Mouse (Mus musculus): ENCODE results near the gene Gpsm3.
A peak's percentile ranks its signal among the peaks of the same experiment; 100 is the strongest.

Gene Gpsm3

DNA sequence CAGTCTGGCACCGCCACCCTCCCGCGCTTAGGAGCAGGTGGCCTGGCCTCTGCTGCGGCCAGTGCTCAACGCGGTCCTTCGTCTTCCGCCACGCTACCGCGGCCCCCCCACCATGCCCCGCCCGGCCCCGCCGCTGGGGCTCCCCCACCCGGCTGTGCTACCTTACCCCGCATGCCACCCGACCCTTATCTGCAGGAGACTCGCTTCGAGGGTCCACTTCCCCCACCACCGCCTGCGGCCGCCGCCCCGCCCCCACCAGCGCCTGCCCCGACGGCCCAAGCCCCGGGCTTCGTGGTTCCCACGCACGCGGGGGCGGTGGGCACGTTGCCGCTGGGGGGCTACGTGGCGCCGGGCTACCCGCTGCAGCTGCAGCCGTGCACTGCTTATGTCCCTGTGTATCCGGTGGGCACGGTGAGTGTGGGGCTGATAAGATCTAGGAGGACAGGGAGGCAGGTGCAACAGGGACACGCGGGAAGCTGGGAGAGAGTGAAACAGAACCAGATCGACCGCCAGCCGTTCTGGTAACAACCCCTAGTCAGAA is 41.2 kb downstream of the Gpsm3 start:
- DNase-seq (ENCODE audit: low spot score), result no peak

DNA sequence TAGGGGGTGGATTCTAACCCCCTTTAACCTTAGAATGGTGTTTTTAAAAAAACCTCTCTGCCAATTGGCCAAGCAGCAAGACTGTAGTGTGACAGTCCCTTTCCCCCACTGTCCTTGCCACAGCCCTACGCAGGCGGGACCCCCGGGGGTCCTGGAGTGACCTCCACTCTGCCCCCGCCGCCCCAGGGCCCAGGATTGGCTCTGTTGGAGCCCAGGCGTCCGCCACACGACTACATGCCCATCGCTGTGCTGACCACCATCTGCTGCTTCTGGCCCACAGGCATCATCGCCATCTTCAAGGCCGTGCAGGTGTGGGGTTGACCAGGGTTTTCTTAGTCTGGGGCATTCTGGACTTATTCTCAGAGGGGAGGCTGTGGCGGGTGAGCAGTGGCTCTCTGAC is 42.0 kb downstream of the Gpsm3 start:
- no peak for DNase-seq (ENCODE audit: low spot score)

DNA sequence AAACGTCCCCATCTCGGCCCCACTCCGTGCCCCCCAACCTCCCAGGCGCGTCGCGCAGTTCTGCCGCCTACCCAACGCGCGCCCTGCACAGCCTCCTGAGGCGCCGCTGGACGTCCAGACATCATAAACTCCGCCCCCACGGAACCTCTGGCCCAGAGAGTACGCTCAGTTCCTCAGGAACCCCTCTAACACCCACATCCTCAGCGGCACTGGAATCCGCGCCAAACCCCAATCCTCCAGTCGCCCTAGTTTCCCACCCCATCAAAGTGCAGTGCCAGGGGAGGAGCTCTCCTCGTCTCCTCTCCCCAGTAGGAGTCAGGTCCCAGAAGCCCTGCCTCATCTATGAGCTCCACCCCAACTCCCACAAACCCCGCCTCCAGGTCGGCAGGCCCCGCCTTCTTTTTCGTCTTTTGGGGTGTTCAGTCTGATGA is 42.7 kb downstream of the Gpsm3 start:
- peak; percentile 72 for DNase-seq (ENCODE audit: low spot score)

DNA sequence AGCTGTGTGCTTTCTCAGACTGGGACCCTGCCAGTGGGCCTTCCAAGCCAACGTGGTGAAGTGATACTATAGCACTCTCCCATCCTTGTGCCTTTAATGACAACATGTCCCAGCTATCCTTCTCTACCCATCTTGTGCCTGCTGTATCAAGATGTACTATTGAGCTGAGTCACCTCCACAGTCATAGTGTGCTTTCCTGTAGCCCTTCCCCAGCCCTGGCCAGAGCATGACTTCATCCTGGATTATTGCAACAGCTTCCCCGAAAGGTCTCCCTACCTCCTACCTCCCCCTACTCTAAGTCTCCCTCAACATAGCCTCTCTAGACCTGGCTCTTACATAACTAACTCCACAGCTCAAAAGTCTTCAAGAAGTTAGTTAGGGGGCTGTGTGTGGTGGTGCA is 46.1 kb downstream of the Gpsm3 start:
- no peak for DNase-seq (ENCODE audit: low spot score)

DNA sequence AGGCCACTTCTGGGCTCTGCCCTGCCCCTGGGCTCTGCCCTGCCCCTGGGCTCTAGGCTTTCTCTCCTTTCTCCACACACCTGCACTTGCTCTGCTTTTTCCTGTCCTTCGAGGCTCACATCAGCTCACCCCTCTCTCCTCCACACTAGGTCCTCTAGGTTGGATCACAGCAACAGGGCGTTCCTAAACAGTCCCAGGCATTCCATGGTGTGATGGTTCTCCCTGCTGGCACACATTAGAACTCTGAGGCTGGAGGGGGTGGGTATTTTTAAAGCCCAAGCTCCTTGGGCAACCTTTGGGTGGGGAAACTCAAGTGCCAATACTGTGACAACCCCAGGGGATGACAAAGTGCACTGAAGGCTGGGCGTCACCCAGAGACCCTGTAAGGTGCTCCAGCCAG is 47.9 kb downstream of the Gpsm3 start:
- no peak for DNase-seq (ENCODE audit: low spot score)

DNA sequence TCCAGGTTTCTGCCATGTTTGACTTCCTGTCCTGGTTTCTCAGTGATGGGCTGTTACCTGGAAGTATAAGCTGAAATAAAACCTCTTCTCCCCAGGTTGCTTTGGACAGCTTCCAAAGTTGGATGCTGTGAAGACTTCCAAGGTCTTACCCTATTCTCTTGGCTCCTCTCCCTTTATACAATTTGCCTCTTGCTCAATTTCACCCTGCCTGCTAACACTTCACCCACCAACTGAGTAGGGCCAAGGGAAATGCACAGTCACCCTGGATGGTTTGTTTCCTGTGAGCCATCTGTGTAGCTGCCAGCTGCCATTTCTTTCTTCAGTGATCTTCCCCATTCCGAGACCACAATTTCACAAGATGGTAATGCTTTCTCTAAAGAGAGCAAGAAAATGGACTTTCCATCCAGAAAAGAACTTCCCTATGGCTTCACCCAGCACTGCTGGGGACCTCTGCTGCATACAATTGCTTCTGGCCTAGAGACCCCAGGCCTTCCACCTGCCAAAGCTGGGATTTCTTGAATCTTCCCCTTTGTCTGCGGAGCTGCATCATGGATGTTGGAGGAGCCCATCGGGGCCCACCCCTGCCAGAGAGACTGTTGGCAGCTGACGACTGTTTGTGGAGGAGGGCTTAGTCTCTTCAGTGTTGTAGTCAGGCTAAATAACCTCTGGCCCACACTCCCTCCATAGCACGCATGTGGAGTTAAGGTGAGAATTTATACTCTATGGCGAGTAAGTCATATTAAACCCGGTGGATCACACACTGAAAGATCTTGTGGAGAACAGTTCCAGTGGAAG is 50.1 kb downstream of the Gpsm3 start:
- no peak for DNase-seq (ENCODE audit: low spot score)

DNA sequence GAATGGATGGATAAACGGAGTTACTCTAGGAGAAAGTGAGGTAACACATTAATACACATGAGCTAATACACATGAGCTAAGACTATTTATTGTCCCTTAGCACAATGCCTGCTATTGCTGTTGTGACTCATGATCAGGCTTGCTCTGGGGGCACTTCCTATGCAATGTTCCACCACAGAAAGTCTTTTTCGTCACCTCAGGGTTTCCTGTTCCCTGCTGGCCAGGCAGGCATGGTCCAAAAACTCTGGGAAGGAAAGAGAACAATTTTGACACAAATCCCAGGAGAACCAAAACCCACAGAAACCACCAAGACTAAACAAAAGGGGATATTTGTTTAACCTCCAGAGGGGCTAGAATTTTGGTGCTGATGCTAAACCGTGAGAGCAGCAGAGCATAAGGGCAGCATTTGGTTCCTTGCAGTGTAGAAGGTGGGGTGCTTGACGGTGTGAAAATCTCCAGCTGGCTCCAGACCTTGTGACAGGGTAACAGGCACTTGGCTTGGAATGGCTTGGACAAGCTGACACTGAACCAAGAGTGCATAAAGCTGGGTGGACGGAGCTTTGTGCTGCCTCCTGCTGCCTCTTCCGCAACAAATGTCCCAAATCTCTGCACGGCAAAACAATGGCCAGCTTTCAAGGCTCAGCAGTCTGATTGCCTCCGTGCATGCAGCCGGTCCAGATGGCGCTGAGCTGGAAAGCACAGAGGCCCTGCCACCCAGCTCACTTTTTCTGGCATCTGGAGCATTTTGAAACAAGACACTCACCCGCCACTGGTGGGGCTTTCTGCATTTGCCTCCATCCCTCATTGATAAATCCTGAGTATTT is 51.4 kb downstream of the Gpsm3 start:
- DNase-seq (ENCODE audit: low spot score), result no peak
